In the genomic region with DNA sequence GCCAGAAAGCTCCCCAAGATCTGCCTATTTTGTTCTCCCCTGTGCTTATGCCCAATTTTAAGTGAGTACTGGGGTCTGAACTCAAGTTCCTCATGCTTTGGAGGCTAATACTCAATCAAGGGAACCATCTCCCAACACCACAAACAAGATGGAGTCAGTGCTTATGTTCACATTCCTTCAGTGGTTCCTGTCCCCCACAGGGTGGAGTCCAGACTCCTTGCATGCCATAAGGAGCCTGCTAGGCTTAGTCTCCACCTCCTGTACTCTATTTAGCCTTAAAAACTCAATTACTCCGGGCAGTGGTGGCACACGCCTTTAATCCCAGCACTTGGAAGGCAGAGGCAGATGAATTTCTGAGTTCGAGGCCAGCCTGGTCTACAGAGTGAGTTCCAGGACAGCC, we compare ENCODE assay signal across 30 mouse cellular contexts. TPM values are rescaled to one million over a fixed set of nuclear protein-coding genes. Genes with fewer than 3 reads are reported as not detected.
DNase-seq lines count a peak whose midpoint lies in the region; ATAC-seq and TF ChIP-seq lines count a peak whose summit lies in the region.
"Had no signal": no experiment of that assay in that cellular context is flagged by ENCODE, and none has a peak within 500 bp of the region (broad histone marks: within the 10 kb centered on the region; RNA-seq: fewer than 3 reads in every experiment).

No protein-coding gene starts in this region.

- H3K36me3 ChIP-seq in midbrain, embryonic 11.5 days (ENCODE audit: control insufficient read depth, insufficient read depth, low read length): no peaks in the 10 kb centered on the region
- no peaks in the 10 kb centered on the region for H3K36me3 ChIP-seq in midbrain, embryonic 10.5 days
- peaks cover 3% of the 10 kb centered on the region; the same call in 1 of the 2 replicates for H3K36me3 ChIP-seq in ES-E14 (ENCODE audit: control insufficient read depth, insufficient read depth, low read length, poor library complexity, severe bottlenecking)
- H3K36me3 ChIP-seq: embryonic facial prominence, embryonic 13.5 days; embryonic facial prominence, embryonic 15.5 days; forebrain, embryonic 10.5 days; forebrain, embryonic 12.5 days; forebrain, embryonic 15.5 days had no signal

- 71% methylated on average over 3 of the region's 3 CpGs for WGBS in midbrain, embryonic 11.5 days
- WGBS in midbrain, embryonic 10.5 days: 77% methylated on average over 3 of the region's 3 CpGs

- peak; percentile 82 for DNase-seq in midbrain, embryonic 11.5 days (ENCODE audit: low spot score, missing footprints)
- no peak for DNase-seq in midbrain, embryonic 10.5 days (ENCODE audit: low spot score)
- DNase-seq in ES-E14 (ENCODE audit: low read depth, low spot score) (no peak), ZHBTc4 (ENCODE audit: low read depth, low spot score) (peak; percentile 76), liver (no peak)
- no peak for DNase-seq in right cerebral cortex, postnatal 36 days (ENCODE audit: low spot score in 2 of 2)
- DNase-seq: adrenal gland, adult 2 months; adrenal gland, postnatal 10 days; adrenal gland, postnatal 25 days; B cell, adult 2 months; cerebellum, adult 11 months; cerebellum, adult 18-20 months; cerebellum, adult 8-10 months; cerebellum, adult 9-11 months; cerebellum, postnatal 14 days; cerebellum, postnatal 36 days; embryo, embryonic 11 days; forebrain, postnatal 0 days had no signal

- no peak overlapping the region for H3K9ac ChIP-seq in midbrain, embryonic 11.5 days (ENCODE audit: low read length)
- H3K9ac ChIP-seq in ES-E14 (ENCODE audit: insufficient read depth, low read depth, low read length, poor library complexity, severe bottlenecking): no peak overlapping the region
- H3K9ac ChIP-seq: embryonic facial prominence, embryonic 13.5 days; embryonic facial prominence, embryonic 15.5 days; forebrain, embryonic 12.5 days; forebrain, embryonic 15.5 days; forebrain, postnatal 0 days had no signal

- in situ Hi-C loops in ES-E14 (cut with MboI; ENCODE audit: low sequenced_read_pairs in 2 of 2, unreplicated experiment in 2 of 2): no loop called here

- no peak for ATAC-seq in midbrain, embryonic 11.5 days (ENCODE audit: low FRiP score)
- ATAC-seq: CD4-positive, CD25-positive, alpha-beta regulatory T cell, adult 4 months; forebrain, embryonic 15.5 days; forebrain, postnatal 0 days had no signal

- no peak overlapping the region for H3K27ac ChIP-seq in midbrain, embryonic 11.5 days (ENCODE audit: low read depth, low read length)
- H3K27ac ChIP-seq in midbrain, embryonic 10.5 days (replicated peaks): no peak overlapping the region
- H3K27ac ChIP-seq in ES-E14 (ENCODE audit: insufficient read depth, low read depth, low read length, poor library complexity, severe bottlenecking): peak overlapping the region; percentile 11; the same call in 1 of the 2 replicates
- H3K27ac ChIP-seq: embryonic facial prominence, embryonic 13.5 days; embryonic facial prominence, embryonic 15.5 days; forebrain, embryonic 10.5 days; forebrain, embryonic 12.5 days; forebrain, embryonic 15.5 days had no signal

- peaks cover 15% of the 10 kb centered on the region for H3K4me1 ChIP-seq in midbrain, embryonic 11.5 days (ENCODE audit: control insufficient read depth, insufficient read depth, low read length)
- H3K4me1 ChIP-seq in midbrain, embryonic 10.5 days: peaks cover 35% of the 10 kb centered on the region
- peaks cover 6 to 14% of the 10 kb centered on the region in 2 experiments; a peak in 3 of 4 replicates for H3K4me1 ChIP-seq in ES-E14 (ENCODE audit: control insufficient read depth in 2 of 2, insufficient read depth in 2 of 2, low read length in 2 of 2, poor library complexity in 1 of 2)

- no peaks in the 10 kb centered on the region for H3K9me3 ChIP-seq in midbrain, embryonic 11.5 days (ENCODE audit: control insufficient read depth, low read length)
- H3K9me3 ChIP-seq in midbrain, embryonic 10.5 days (replicated peaks): peaks cover 6% of the 10 kb centered on the region; the same call in 1 of the 2 replicates
- H3K9me3 ChIP-seq in ES-E14 (ENCODE audit: control insufficient read depth, insufficient read depth, low read depth, low read length): no peaks in the 10 kb centered on the region
- H3K9me3 ChIP-seq: embryonic facial prominence, embryonic 13.5 days; embryonic facial prominence, embryonic 15.5 days; forebrain, embryonic 12.5 days; forebrain, embryonic 15.5 days had no signal

- H3K27me3 ChIP-seq in midbrain, embryonic 11.5 days (ENCODE audit: control insufficient read depth, insufficient read depth, low read length): peaks cover 20% of the 10 kb centered on the region
- H3K27me3 ChIP-seq in midbrain, embryonic 10.5 days (ENCODE audit: low read depth, poor library complexity, severe bottlenecking): peaks cover 55% of the 10 kb centered on the region

- H3K4me2 ChIP-seq in midbrain, embryonic 11.5 days: no peak overlapping the region
- H3K4me2 ChIP-seq: embryonic facial prominence, embryonic 15.5 days; forebrain, embryonic 12.5 days; forebrain, embryonic 15.5 days had no signal

- no peak overlapping the region for H3K4me3 ChIP-seq in midbrain, embryonic 11.5 days (ENCODE audit: low read depth, low read length)
- no peak overlapping the region for H3K4me3 ChIP-seq in midbrain, embryonic 10.5 days
- H3K4me3 ChIP-seq in ES-E14 (ENCODE audit: insufficient read depth in 1 of 2, low read depth in 1 of 2, low read length in 2 of 2, poor library complexity in 1 of 2, severe bottlenecking in 1 of 2): no peak overlapping the region
- H3K4me3 ChIP-seq: embryonic facial prominence, embryonic 13.5 days; embryonic facial prominence, embryonic 15.5 days; erythroblast, embryonic 14.5 days; forebrain, embryonic 12.5 days; forebrain, embryonic 15.5 days had no signal

TF ChIP-seq in ES-E14, 5 proteins besides CTCF, POLR2A, EP300 and RAD21:
- TF ChIP-seq MAFK (IDR thresholded peaks at IDR 0.05; ENCODE audit: insufficient read depth, low read depth, low read length) (no peak), HCFC1 (IDR thresholded peaks at IDR 0.05; ENCODE audit: borderline replicate concordance, insufficient read depth, low read length) (no peak), ZC3H11A (IDR thresholded peaks at IDR 0.05; ENCODE audit: borderline replicate concordance, low read depth, low read length) (no peak), ZNF384 (IDR thresholded peaks at IDR 0.05; ENCODE audit: low read depth, low read length) (no peak), CHD2 (IDR thresholded peaks at IDR 0.05; ENCODE audit: low read depth, low read length) (no peak)

RNA-seq across cellular contexts. Expression of gene Abr, which starts 2.8 kb away (rescaled TPM):
- 41.4 and 41.9 TPM in 2 replicates for polyA plus RNA-seq in midbrain, embryonic 11.5 days (2014; fragmentation: Nextera tagmentation; extraction: Ambion mirVana)
- 26.9 and 37.6 TPM in 2 replicates for polyA plus RNA-seq in midbrain, embryonic 10.5 days (2016; fragmentation: Nextera tagmentation; extraction: Ambion mirVana)
- 28.6 and 34.1 TPM in 2 replicates for total RNA-seq in ES-E14 (2012; rRNA removed)

RNA-seq across cellular contexts. Expression of gene Bhlha9, which starts 47.4 kb away (rescaled TPM):
- polyA plus RNA-seq in midbrain, embryonic 11.5 days (2014; fragmentation: Nextera tagmentation; extraction: Ambion mirVana): 0.14 TPM in 1 of 2 replicates, not detected in the other
- polyA plus RNA-seq in midbrain, embryonic 10.5 days (2016; fragmentation: Nextera tagmentation; extraction: Ambion mirVana): 0.12 TPM in 1 of 2 replicates, not detected in the other
- total RNA-seq in ES-E14 (2012; rRNA removed): not detected in 2 replicates
- total RNA-seq: adrenal gland, adult 2 months; adrenal gland, postnatal 25 days; adrenal gland, postnatal 4 days; CH12.LX; common myeloid progenitor, adult 5-6 weeks; MEL had no signal
- polyA plus RNA-seq: CD4-positive, CD25-positive, alpha-beta regulatory T cell, adult 4 months; embryonic facial prominence, embryonic 11.5 days; embryonic facial prominence, embryonic 13.5 days; erythroblast, embryonic 14.5 days; forebrain, embryonic 10.5 days; forebrain, embryonic 12.5 days had no signal

RNA-seq across cellular contexts. Expression of gene Trarg1, which starts 54.7 kb away (rescaled TPM):
- 0.04 TPM in 1 of 2 replicates, not detected in the other for polyA plus RNA-seq in midbrain, embryonic 11.5 days (2014; fragmentation: Nextera tagmentation; extraction: Ambion mirVana)
- polyA plus RNA-seq in midbrain, embryonic 10.5 days (2016; fragmentation: Nextera tagmentation; extraction: Ambion mirVana): 0.05 TPM in 1 of 2 replicates, not detected in the other
- total RNA-seq in ES-E14 (2012; rRNA removed): 0.05 TPM in 1 of 2 replicates, not detected in the other
- total RNA-seq: CH12.LX; common myeloid progenitor, adult 5-6 weeks; MEL had no signal
- polyA plus RNA-seq: CD4-positive, CD25-positive, alpha-beta regulatory T cell, adult 4 months; embryonic facial prominence, embryonic 11.5 days; erythroblast, embryonic 14.5 days; forebrain, embryonic 12.5 days had no signal

Comparison
In these comparisons a context has a peak if more than half of its experiments do, and no peak if none do; other contexts are left out.
1. DNase-seq: peak in midbrain, embryonic 11.5 days (single experiment) and ZHBTc4 (single experiment); none in midbrain, embryonic 10.5 days (single experiment), ES-E14 (single experiment), liver (single experiment) and right cerebral cortex, postnatal 36 days (0 of 2).